Mouse (Mus musculus) hindbrain, embryonic 12.5 days (tissue): ENCODE measurements around the gene Samd4. TPM values are rescaled to one million over a fixed set of nuclear protein-coding genes. Genes with fewer than 3 reads are reported as not detected.
"Not testable (repeated sequence)": the region's sequence is repeated elsewhere in the genome, so short reads cannot be mapped to it uniquely, and the experiment has no call there.

Experiments
- ATAC-seq: fragments of 200-750 bp; cut with Nextera tagmentation; 2 replicates; pipeline ENCODE4 v1.8.0; 2017; ENCODE audit warnings: moderate TSS enrichment; ENCODE audit not compliant: low FRiP score
- H3K27ac ChIP-seq: fragments of 300-500 bp; sonication (generic); 2 replicates; pipeline ENCODE4 v1.5.1; 2016; ENCODE audit warnings: mild to moderate bottlenecking
- H3K27me3 ChIP-seq: fragments of 300-500 bp; sonication (generic); 2 replicates; pipeline ENCODE4 v1.6.1; 2016; ENCODE audit warnings: mild to moderate bottlenecking
- H3K36me3 ChIP-seq: fragments of 300-500 bp; sonication (generic); 2 replicates; pipeline ENCODE4 v1.6.1; 2016; ENCODE audit warnings: mild to moderate bottlenecking
- H3K4me1 ChIP-seq: fragments of 300-500 bp; sonication (generic); 2 replicates; pipeline ENCODE4 v1.6.1; 2016
- H3K4me2 ChIP-seq: fragments of 300-500 bp; sonication (generic); replicated peaks from 2 replicates; pipeline ENCODE4 v1.6.1; 2016; ENCODE audit warnings: mild to moderate bottlenecking
- H3K4me3 ChIP-seq: fragments of 300-500 bp; sonication (generic); 2 replicates; pipeline ENCODE4 v1.5.1; 2016; ENCODE audit warnings: mild to moderate bottlenecking
- H3K9ac ChIP-seq: fragments of 300-500 bp; sonication (generic); 2 replicates; pipeline ENCODE4 v1.6.1; 2016; ENCODE audit warnings: mild to moderate bottlenecking, moderate library complexity
- H3K9me3 ChIP-seq: fragments of 300-500 bp; sonication (generic); replicated peaks from 2 replicates; pipeline ENCODE4 v1.6.1; 2016; ENCODE audit warnings: mild to moderate bottlenecking
- WGBS: fragments of 180-500 bp; shearing (Covaris S2); methylation state at CpG from one replicate; pipeline ENCODE4 v1.1.7; 2016; 5-methylcytosine and 5-hydroxymethylcytosine counted together
- polyA plus RNA-seq: library from polyadenylated mRNA; unstranded; fragments of >200 nt; fragmentation: Nextera tagmentation; extraction: Ambion mirVana; gene quantifications from 2 replicates; pipeline ENCODE4 v1.2.1, GENCODE M21; 2016

The Samd4 gene
- polyA plus RNA-seq, 1 experiment from 2014 or later, result 7.0 TPM

- Histone ChIP-seq H3K9ac (no peak overlapping the region), H3K27me3 (no peaks in the 10 kb centered on the region), H3K27ac (no peak overlapping the region), H3K36me3 (no peaks in the 10 kb centered on the region), H3K4me3 (no peak overlapping the region), H3K4me1 (peaks cover 4% of the 10 kb centered on the region; the same call in 1 of the 2 replicates), H3K4me2 (no peak overlapping the region), H3K9me3 (no peaks in the 10 kb centered on the region)
- WGBS, result 94% methylated on average over 3 of the region's 3 CpGs
- ATAC-seq, result no peak
These were observed 223.1 kb downstream of the Samd4 start for GRCm38 (mm10) chr14:47105755-47106154.

- Histone ChIP-seq H3K9ac (no peak overlapping the region), H3K4me1 (peaks cover 4% of the 10 kb centered on the region; the same call in 1 of the 2 replicates), H3K9me3 (no peaks in the 10 kb centered on the region), H3K4me2 (no peak overlapping the region), H3K27ac (no peak overlapping the region), H3K4me3 (no peak overlapping the region), H3K27me3 (no peaks in the 10 kb centered on the region), H3K36me3 (no peaks in the 10 kb centered on the region)
- 82% methylated on average over 3 of the region's 3 CpGs for WGBS
- no peak for ATAC-seq
These were observed 224.8 kb downstream of the Samd4 start for GRCm38 (mm10) chr14:47107461-47107860.

GRCm38 (mm10) chr14:47110391-47110790 is 227.7 kb downstream of the Samd4 start:
- not testable (repeated sequence) for H3K4me1 ChIP-seq, H3K27me3 ChIP-seq, H3K4me2 ChIP-seq, H3K27ac ChIP-seq, ATAC-seq, H3K36me3 ChIP-seq, H3K4me3 ChIP-seq, H3K9me3 ChIP-seq, H3K9ac ChIP-seq
- 90% methylated on average over 7 of the region's 7 CpGs for WGBS

- Histone ChIP-seq H3K9ac (no peak overlapping the region), H3K4me3 (no peak overlapping the region), H3K4me1 (no peaks in the 10 kb centered on the region), H3K9me3 (0 out of 2 replicates have a peak, but pooled peaks cover 5% of the 10 kb centered on the region), H3K4me2 (no peak overlapping the region), H3K27ac (no peak overlapping the region), H3K36me3 (no peaks in the 10 kb centered on the region), H3K27me3 (no peaks in the 10 kb centered on the region)
- WGBS, result 50% methylated on average over 9 of the region's 9 CpGs
- ATAC-seq, result no peak
These were observed 228.7 kb downstream of the Samd4 start for GRCm38 (mm10) chr14:47111341-47111740.

GRCm38 (mm10) chr14:47115154-47115553 is 232.5 kb downstream of the Samd4 start:
- Histone ChIP-seq H3K9me3 (0 out of 2 replicates have a peak, but pooled peaks cover 5% of the 10 kb centered on the region), H3K27me3 (no peaks in the 10 kb centered on the region), H3K27ac (no peak overlapping the region), H3K9ac (no peak overlapping the region), H3K36me3 (no peaks in the 10 kb centered on the region), H3K4me2 (no peak overlapping the region), H3K4me3 (no peak overlapping the region), H3K4me1 (no peaks in the 10 kb centered on the region)
- WGBS, result 65% methylated on average over 9 of the region's 9 CpGs
- no peak for ATAC-seq

GRCm38 (mm10) chr14:47116062-47116762 is 233.6 kb downstream of the Samd4 start:
- Histone ChIP-seq H3K9me3 (0 out of 2 replicates have a peak, but pooled peaks cover 5% of the 10 kb centered on the region), H3K4me1 (no peaks in the 10 kb centered on the region), H3K27me3 (no peaks in the 10 kb centered on the region), H3K4me3 (no peak overlapping the region), H3K36me3 (no peaks in the 10 kb centered on the region), H3K27ac (no peak overlapping the region), H3K4me2 (no peak overlapping the region), H3K9ac (no peak overlapping the region)
- WGBS, result 85% methylated on average over 9 of the region's 10 CpGs
- ATAC-seq, result no peak

GRCm38 (mm10) chr14:47117522-47117921 is 234.9 kb downstream of the Samd4 start:
- Histone ChIP-seq H3K4me2 (no peak overlapping the region), H3K4me3 (no peak overlapping the region), H3K9me3 (0 out of 2 replicates have a peak, but pooled peaks cover 5% of the 10 kb centered on the region), H3K27ac (no peak overlapping the region), H3K27me3 (no peaks in the 10 kb centered on the region), H3K4me1 (no peaks in the 10 kb centered on the region), H3K9ac (no peak overlapping the region), H3K36me3 (no peaks in the 10 kb centered on the region)
- ATAC-seq, result no peak
- 83% methylated on average over 7 of the region's 7 CpGs for WGBS

- Histone ChIP-seq H3K9me3 (no peaks in the 10 kb centered on the region), H3K4me3 (no peak overlapping the region), H3K4me1 (no peaks in the 10 kb centered on the region), H3K36me3 (no peaks in the 10 kb centered on the region), H3K4me2 (no peak overlapping the region), H3K9ac (no peak overlapping the region), H3K27me3 (no peaks in the 10 kb centered on the region), H3K27ac (no peak overlapping the region)
- 92% methylated on average over 5 of the region's 5 CpGs for WGBS
- no peak for ATAC-seq
These were observed 245.3 kb downstream of the Samd4 start for GRCm38 (mm10) chr14:47127987-47128386.

- no peaks in the 10 kb centered on the region for H3K4me1 ChIP-seq
- H3K9ac ChIP-seq, result no peak overlapping the region
- no peak overlapping the region for H3K4me2 ChIP-seq
- H3K36me3 ChIP-seq, result no peaks in the 10 kb centered on the region
- WGBS, result 78% methylated on average over 10 of the region's 10 CpGs
- no peaks in the 10 kb centered on the region for H3K9me3 ChIP-seq
- no peaks in the 10 kb centered on the region for H3K27me3 ChIP-seq
- H3K27ac ChIP-seq, result no peak overlapping the region
- ATAC-seq, result no peak
- no peak overlapping the region for H3K4me3 ChIP-seq
These were observed 251.3 kb downstream of the Samd4 start for GRCm38 (mm10) chr14:47133948-47134347.

GRCm38 (mm10) chr14:47136637-47137036 is 254.0 kb downstream of the Samd4 start:
- Histone ChIP-seq H3K9me3 (no peaks in the 10 kb centered on the region), H3K4me1 (no peaks in the 10 kb centered on the region), H3K9ac (no peak overlapping the region), H3K27ac (no peak overlapping the region), H3K4me2 (no peak overlapping the region), H3K27me3 (no peaks in the 10 kb centered on the region), H3K36me3 (no peaks in the 10 kb centered on the region), H3K4me3 (no peak overlapping the region)
- no peak for ATAC-seq
- 84% methylated on average over 5 of the region's 5 CpGs for WGBS

GRCm38 (mm10) chr14:47138853-47139252 is 256.2 kb downstream of the Samd4 start:
- Histone ChIP-seq H3K27me3 (no peaks in the 10 kb centered on the region), H3K27ac (no peak overlapping the region), H3K9ac (no peak overlapping the region), H3K4me1 (no peaks in the 10 kb centered on the region), H3K9me3 (no peaks in the 10 kb centered on the region), H3K4me2 (no peak overlapping the region), H3K36me3 (no peaks in the 10 kb centered on the region), H3K4me3 (no peak overlapping the region)
- 81% methylated on average over 3 of the region's 3 CpGs for WGBS
- ATAC-seq, result no peak

GRCm38 (mm10) chr14:47144326-47144725 is 261.7 kb downstream of the Samd4 start:
- Histone ChIP-seq H3K4me1 (no peaks in the 10 kb centered on the region), H3K27ac (no peak overlapping the region), H3K27me3 (no peaks in the 10 kb centered on the region), H3K4me3 (no peak overlapping the region), H3K9me3 (no peaks in the 10 kb centered on the region), H3K9ac (no peak overlapping the region), H3K4me2 (no peak overlapping the region), H3K36me3 (no peaks in the 10 kb centered on the region)
- 98% methylated on average over 5 of the region's 5 CpGs for WGBS
- ATAC-seq, result no peak

GRCm38 (mm10) chr14:47151306-47151705 is 268.7 kb downstream of the Samd4 start:
- Histone ChIP-seq H3K9me3 (no peaks in the 10 kb centered on the region), H3K4me1 (no peaks in the 10 kb centered on the region), H3K4me3 (no peak overlapping the region), H3K27ac (no peak overlapping the region), H3K27me3 (no peaks in the 10 kb centered on the region), H3K4me2 (no peak overlapping the region), H3K9ac (no peak overlapping the region), H3K36me3 (no peaks in the 10 kb centered on the region)
- 92% methylated on average over 6 of the region's 6 CpGs for WGBS
- no peak for ATAC-seq
